In the genomic region with DNA sequence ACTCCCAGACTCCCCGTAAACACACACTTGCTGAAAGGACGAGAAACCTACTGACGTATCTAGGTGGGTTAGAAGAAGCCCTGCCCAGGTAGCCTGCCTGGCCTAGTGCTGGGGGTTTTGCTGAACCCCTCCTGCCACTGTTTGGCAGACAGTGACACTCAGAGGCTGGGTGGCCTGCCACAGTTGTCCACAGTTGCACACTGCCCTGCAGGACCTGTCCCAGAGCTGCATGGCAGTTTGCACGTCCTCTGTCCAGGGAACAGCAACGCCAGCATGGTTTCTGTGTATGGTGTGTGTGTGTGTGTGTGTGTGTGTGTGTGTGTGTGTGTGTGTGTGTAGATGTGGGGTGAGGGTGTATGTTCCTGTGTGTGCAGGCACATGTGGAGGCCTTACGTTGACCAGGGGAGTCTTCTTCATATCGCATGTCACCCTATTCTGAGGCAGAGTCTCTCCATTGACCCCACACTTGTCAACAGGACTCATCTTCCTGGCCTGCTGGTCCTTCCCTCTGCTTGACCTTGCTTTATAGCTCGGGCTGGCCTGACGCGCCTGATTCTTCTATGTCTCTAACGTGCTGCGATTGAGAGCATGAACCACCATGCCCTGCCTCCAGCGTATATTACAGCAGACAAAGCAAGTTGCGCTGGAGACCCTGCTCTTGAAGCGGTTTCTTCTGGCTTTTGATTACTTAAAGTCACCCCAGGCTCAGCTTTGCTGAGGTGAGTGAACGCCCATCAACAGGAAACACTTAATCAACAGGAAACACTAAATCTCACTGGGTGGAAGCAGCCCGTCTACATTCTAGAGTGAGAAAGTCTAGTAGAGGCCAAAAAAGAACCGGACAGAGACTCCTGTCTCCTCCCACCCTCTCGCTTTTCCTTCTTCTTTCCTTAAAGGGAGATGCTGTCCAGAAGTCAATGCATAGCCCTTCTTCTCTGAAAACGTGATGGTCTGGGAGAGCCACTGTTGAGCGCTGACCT, we compare ENCODE assay signal across 12 mouse cellular contexts. TPM values are rescaled to one million over a fixed set of nuclear protein-coding genes. Genes with fewer than 3 reads are reported as not detected.
DNase-seq lines count a peak whose midpoint lies in the region; ATAC-seq and TF ChIP-seq lines count a peak whose summit lies in the region.
"Had no signal": no experiment of that assay in that cellular context is flagged by ENCODE, and none has a peak within 500 bp of the region (broad histone marks: within the 10 kb centered on the region; RNA-seq: fewer than 3 reads in every experiment).

No protein-coding gene starts in this region.

- no peak for TF ChIP-seq CTCF in lung, embryonic 14.5 days (IDR thresholded peaks at IDR 0.05; ENCODE audit: low read depth)

- H3K9ac ChIP-seq in lung, embryonic 14.5 days: no peak overlapping the region
- no peak overlapping the region for H3K9ac ChIP-seq in kidney, embryonic 15.5 days
- no peak overlapping the region for H3K9ac ChIP-seq in forebrain, embryonic 15.5 days (replicated peaks)
- H3K9ac ChIP-seq: hindbrain, embryonic 13.5 days had no signal

- 0 out of 2 replicates have a peak, but pooled peaks cover 3% of the 10 kb centered on the region for H3K4me1 ChIP-seq in lung, embryonic 14.5 days (ENCODE audit: insufficient read depth)
- H3K4me1 ChIP-seq in kidney, embryonic 15.5 days: peaks cover 64% of the 10 kb centered on the region
- H3K4me1 ChIP-seq in forebrain, embryonic 15.5 days: peaks cover 30% of the 10 kb centered on the region

- WGBS in lung, embryonic 14.5 days: 65% methylated on average over 21 of the region's 21 CpGs
- WGBS in kidney, embryonic 15.5 days: 48% methylated on average over 21 of the region's 21 CpGs
- 91% methylated on average over 21 of the region's 21 CpGs for WGBS in forebrain, embryonic 15.5 days

- no peaks in the 10 kb centered on the region for H3K9me3 ChIP-seq in lung, embryonic 14.5 days (ENCODE audit: low read depth, low read length)
- H3K9me3 ChIP-seq in kidney, embryonic 15.5 days (replicated peaks): no peaks in the 10 kb centered on the region
- no peaks in the 10 kb centered on the region for H3K9me3 ChIP-seq in forebrain, embryonic 15.5 days
- H3K9me3 ChIP-seq: hindbrain, embryonic 13.5 days had no signal

- H3K27me3 ChIP-seq in lung, embryonic 14.5 days (ENCODE audit: insufficient read depth, low read length): no peaks in the 10 kb centered on the region
- no peaks in the 10 kb centered on the region for H3K27me3 ChIP-seq in kidney, embryonic 15.5 days
- no peaks in the 10 kb centered on the region for H3K27me3 ChIP-seq in forebrain, embryonic 15.5 days

- no peak overlapping the region for H3K27ac ChIP-seq in lung, embryonic 14.5 days (ENCODE audit: low read depth)
- H3K27ac ChIP-seq in kidney, embryonic 15.5 days: peak overlapping the region; percentile 88
- no peak overlapping the region for H3K27ac ChIP-seq in forebrain, embryonic 15.5 days (replicated peaks)
- H3K27ac ChIP-seq: hindbrain, embryonic 13.5 days; left cerebral cortex, adult 2 months had no signal

- peak; percentile 43 for DNase-seq in lung, embryonic 14.5 days
- DNase-seq in lung, postnatal 25 days (ENCODE audit: low spot score): no peak
- peak; percentile 60 for DNase-seq in induced T-regulatory cell, adult 2 months (ENCODE audit: low read depth)
- DNase-seq in gastrocnemius, adult 8-10 months (ENCODE audit: low spot score in 2 of 2): no peak
- DNase-seq: adrenal gland, postnatal 36 days; cerebellum, adult 11-12 months; lung, postnatal 4 days had no signal

- H3K4me3 ChIP-seq in lung, embryonic 14.5 days (ENCODE audit: low read depth, low read length): no peak overlapping the region
- H3K4me3 ChIP-seq in kidney, embryonic 15.5 days (replicated peaks): no peak overlapping the region
- H3K4me3 ChIP-seq in forebrain, embryonic 15.5 days: no peak overlapping the region
- H3K4me3 ChIP-seq: hindbrain, embryonic 13.5 days; left cerebral cortex, adult 2 months had no signal

- no peaks in the 10 kb centered on the region for H3K36me3 ChIP-seq in lung, embryonic 14.5 days (ENCODE audit: insufficient read depth)
- no peaks in the 10 kb centered on the region for H3K36me3 ChIP-seq in kidney, embryonic 15.5 days
- no peaks in the 10 kb centered on the region for H3K36me3 ChIP-seq in forebrain, embryonic 15.5 days
- H3K36me3 ChIP-seq: hindbrain, embryonic 13.5 days had no signal

- H3K4me2 ChIP-seq in lung, embryonic 14.5 days: no peak overlapping the region
- 0 out of 2 replicates have a peak overlapping the region, but pooled peaks have one; percentile 5 for H3K4me2 ChIP-seq in kidney, embryonic 15.5 days
- no peak overlapping the region for H3K4me2 ChIP-seq in forebrain, embryonic 15.5 days (replicated peaks)
- H3K4me2 ChIP-seq: hindbrain, embryonic 13.5 days had no signal

- ATAC-seq in lung, embryonic 14.5 days (ENCODE audit: insufficient read depth): no peak
- peak; percentile 26; the same call in 1 of the 2 replicates for ATAC-seq in kidney, embryonic 15.5 days (replicated peaks; ENCODE audit: low FRiP score)
- 0 out of 2 replicates have a peak, but pooled peaks have one; percentile 9 for ATAC-seq in megakaryocyte, adult 5-6 weeks (ENCODE audit: poor library complexity, severe bottlenecking)
- ATAC-seq in forebrain, embryonic 15.5 days (replicated peaks): no peak

RNA-seq across cellular contexts. Expression of gene Vapb, which starts 57.5 kb away (rescaled TPM):
- 8.8 and 13.1 TPM in 2 replicates for polyA plus RNA-seq in lung, embryonic 14.5 days (2014; fragmentation: Nextera tagmentation; extraction: Ambion mirVana)
- polyA plus RNA-seq in kidney, embryonic 15.5 days (2015; fragmentation: Nextera tagmentation; extraction: Ambion mirVana): 14.0 and 17.9 TPM in 2 replicates
- 11.2 and 14.3 TPM in 2 replicates for total RNA-seq in megakaryocyte, adult 5-6 weeks (2015)
- total RNA-seq in megakaryocyte, adult 5-6 weeks (2017): 85.1 and 86.5 TPM in 2 replicates
- 8.7 and 15.7 TPM in 2 replicates for polyA plus RNA-seq in forebrain, embryonic 15.5 days (2015; fragmentation: Nextera tagmentation; extraction: Ambion mirVana)
- 100 to 1,000 TPM; 158 to 197 (median 180) TPM for total RNA-seq in gastrocnemius, adult 8-10 months (2022)

Comparison
In these comparisons a context has a peak if more than half of its experiments do, and no peak if none do; other contexts are left out.
1. DNase-seq: peak in lung, embryonic 14.5 days (single experiment) and induced T-regulatory cell, adult 2 months (single experiment); none in lung, postnatal 25 days (single experiment) and gastrocnemius, adult 8-10 months (0 of 2).
2. ATAC-seq: peak in kidney, embryonic 15.5 days (single experiment) and megakaryocyte, adult 5-6 weeks (single experiment); none in lung, embryonic 14.5 days (single experiment) and forebrain, embryonic 15.5 days (single experiment).